Mouse (Mus musculus) erythroblast, embryonic 14.5 days (primary cell): Measurements from ENCODE around the gene Mpig6b. TPM values are rescaled to one million over a fixed set of nuclear protein-coding genes. Genes with fewer than 3 reads are reported as not detected.

Experiments
- H3K27me3 ChIP-seq: 2 replicates; pipeline ENCODE4 v1.6.1; 2012; ENCODE audit warnings: inconsistent platforms; ENCODE audit not compliant: control insufficient read depth
- H3K36me3 ChIP-seq: 2 replicates; pipeline ENCODE4 v1.6.1; 2012; ENCODE audit warnings: mild to moderate bottlenecking, inconsistent platforms; ENCODE audit not compliant: control insufficient read depth
- H3K4me1 ChIP-seq: 2 replicates; pipeline ENCODE4 v1.6.1; 2012; ENCODE audit warnings: inconsistent platforms; ENCODE audit not compliant: control insufficient read depth
- H3K4me3 ChIP-seq: replicated peaks from 2 replicates; pipeline ENCODE3; 2012; ENCODE audit warnings: moderate library complexity, mild to moderate bottlenecking, inconsistent platforms
- H3K9me3 ChIP-seq: 2 replicates; pipeline ENCODE4 v1.6.1; 2012; ENCODE audit warnings: low read length, inconsistent platforms, mixed read lengths; ENCODE audit not compliant: control insufficient read depth
- GATA1 ChIP-seq: IDR thresholded peaks from 2 replicates; pipeline ENCODE4 v1.6.1; 2012; ENCODE audit warnings: low read length, inconsistent platforms, mixed read lengths
- TAL1 ChIP-seq: IDR thresholded peaks from 3 replicates; pipeline ENCODE4 v1.6.1; 2012; ENCODE audit warnings: low read length, inconsistent platforms, mixed read lengths
- polyA plus RNA-seq: library from polyadenylated mRNA; stranded (reverse); fragments of >175 nt; gene quantifications from 2 replicates; pipeline ENCODE4 v1.2.3, GENCODE M21; 2012

The Mpig6b gene
- polyA plus RNA-seq, 1 experiment: 0.05 TPM

DNA sequence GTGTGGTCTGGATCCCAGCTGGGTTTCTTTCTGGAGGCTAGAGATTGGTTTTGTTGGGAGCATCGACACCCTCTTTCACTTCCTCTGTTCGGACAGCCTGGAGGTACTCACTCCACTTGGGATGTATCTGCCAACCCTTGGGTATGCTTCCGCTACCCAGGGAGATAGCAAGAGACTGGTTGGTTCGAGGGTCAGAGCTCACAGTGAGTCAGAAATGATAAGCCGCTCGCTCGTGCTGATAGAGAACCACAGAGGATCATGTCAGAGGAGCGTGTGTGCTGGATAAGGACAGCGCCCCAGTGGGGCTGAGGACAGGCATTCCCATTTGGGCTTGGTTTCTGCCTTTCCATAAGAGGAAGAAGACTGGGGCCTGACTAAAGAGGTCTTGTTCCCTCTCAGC is 13.8 kb upstream of the Mpig6b start:
- TF ChIP-seq TAL1 (no peak), GATA1 (peak; percentile 67)
- Histone ChIP-seq H3K36me3 (no peaks in the 10 kb centered on the region), H3K27me3 (peaks cover 30% of the 10 kb centered on the region), H3K9me3 (peaks cover 2% of the 10 kb centered on the region), H3K4me1 (peaks cover 50% of the 10 kb centered on the region), H3K4me3 (peak overlapping the region; percentile 59)

DNA sequence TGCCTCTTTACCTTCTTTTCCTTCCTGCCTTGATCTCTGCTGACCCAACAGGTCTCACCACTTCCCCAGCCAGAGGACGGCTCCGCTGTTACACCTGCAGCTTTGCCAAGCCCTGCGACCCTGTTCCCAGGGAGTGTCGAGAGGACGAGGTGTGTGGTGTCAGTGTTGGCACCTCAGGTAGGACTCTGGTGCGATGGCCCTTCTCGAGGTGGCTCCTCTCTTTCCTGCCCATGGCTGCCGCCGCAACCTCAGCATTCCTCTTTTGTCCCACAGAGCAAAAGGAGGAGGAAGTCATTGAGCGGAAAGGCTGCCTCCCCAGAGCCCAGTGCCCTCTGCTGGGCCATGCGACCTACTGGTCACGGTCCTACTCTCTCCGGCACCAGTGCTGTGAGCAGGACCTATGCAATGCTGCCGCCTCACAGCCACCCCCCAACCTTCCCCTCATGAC is 11.8 kb upstream of the Mpig6b start, which contains the start of gene Ly6g6d:
TSS of gene Ly6g6d (minus strand) at position 280 of the 448 bp plus-strand sequence.
- TF ChIP-seq GATA1 (no peak), TAL1 (no peak)
- Histone ChIP-seq H3K4me1 (peaks cover 47% of the 10 kb centered on the region), H3K36me3 (no peaks in the 10 kb centered on the region), H3K27me3 (peaks cover 35% of the 10 kb centered on the region), H3K4me3 (no peak within 1 kb of the TSS), H3K9me3 (peaks cover 2% of the 10 kb centered on the region)

DNA sequence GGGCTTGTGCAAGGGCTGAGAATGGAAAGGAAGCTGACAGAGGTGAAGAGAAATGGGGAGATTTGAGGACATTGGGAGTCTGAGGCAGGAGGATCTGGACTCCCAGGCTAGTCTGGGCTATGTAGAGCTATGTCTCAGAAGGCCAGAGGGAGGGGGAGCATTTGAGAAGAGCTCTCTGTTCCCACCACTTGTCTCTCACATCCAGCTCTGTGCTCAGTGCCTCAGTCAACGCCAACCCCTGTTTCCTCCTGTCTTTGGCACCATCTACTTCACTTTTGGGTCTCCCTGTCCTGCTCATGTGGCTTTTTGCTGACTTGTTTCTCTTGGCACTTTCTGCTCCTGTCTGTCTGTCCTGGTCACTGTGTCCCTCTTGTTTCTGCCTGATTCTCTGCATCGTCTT is 11.3 kb upstream of the Mpig6b start:
- TF ChIP-seq GATA1 (no peak), TAL1 (no peak)
- H3K4me3 ChIP-seq: no peak overlapping the region
- H3K36me3 ChIP-seq: no peaks in the 10 kb centered on the region
- H3K27me3 ChIP-seq: peaks cover 35% of the 10 kb centered on the region
- H3K9me3 ChIP-seq: peaks cover 2% of the 10 kb centered on the region
- H3K4me1 ChIP-seq: peaks cover 47% of the 10 kb centered on the region

DNA sequence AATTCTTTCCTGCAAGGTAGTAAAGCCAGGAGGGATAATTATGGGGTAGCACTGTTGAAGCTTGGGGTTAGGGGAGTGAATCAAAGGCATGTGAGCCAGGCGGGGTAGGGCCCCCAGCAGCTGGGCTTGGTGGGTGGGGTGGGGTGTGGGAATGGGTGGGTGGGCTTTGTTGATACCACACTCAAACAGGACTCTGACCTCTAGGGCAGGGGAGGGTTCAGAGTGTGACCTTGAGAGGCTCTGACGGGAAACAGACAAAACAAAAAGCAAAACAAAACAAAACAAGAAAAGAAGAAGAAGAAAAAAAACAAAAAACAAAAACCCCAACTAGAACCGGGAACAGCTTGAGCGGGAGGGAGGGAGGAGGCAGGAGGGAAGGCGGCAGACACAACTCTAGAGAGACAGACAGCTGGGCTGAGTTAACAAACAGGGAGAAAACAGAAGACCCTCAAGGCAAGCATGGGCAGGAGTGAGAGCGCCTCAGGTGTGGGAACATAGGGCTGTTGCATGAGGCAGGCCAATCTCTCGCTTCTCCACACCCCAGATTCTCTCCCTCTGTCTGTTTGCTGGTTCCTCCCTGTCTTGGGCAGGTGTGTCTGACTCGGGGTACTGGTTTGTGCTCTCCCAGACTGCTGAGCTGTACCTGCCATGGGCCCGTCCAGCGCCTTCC is 10.7 kb upstream of the Mpig6b start, which contains the start of gene Ly6g6e:
TSS of gene Ly6g6e (plus strand) at position 396 of the 670 bp plus-strand sequence.
- Histone ChIP-seq H3K9me3 (peaks cover 2% of the 10 kb centered on the region), H3K36me3 (no peaks in the 10 kb centered on the region), H3K27me3 (peaks cover 40% of the 10 kb centered on the region), H3K4me3 (no peak within 1 kb of the TSS), H3K4me1 (peaks cover 47% of the 10 kb centered on the region)
- TF ChIP-seq GATA1 (no peak), TAL1 (no peak)

DNA sequence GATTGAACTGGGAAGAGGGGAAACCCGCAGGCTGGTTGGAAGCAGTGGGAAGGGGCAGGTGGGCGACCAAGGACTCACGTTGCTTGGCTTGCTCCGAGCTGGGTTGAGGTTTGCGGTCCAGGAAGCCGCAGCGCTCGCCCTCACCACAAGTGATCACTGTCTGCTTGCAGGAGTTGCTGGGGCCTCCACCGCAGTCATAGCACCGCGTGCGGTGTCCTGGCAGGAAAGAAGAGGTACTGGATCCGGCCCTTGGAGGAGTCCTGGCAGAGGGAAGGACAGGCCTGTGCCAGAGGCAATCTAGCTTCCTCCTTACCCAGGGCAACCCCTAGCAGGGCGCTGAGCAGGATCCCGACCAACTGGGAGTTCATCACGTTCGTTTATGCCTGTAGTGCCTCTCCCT is 8.1 kb upstream of the Mpig6b start:
- Histone ChIP-seq H3K36me3 (no peaks in the 10 kb centered on the region), H3K9me3 (peaks cover 2% of the 10 kb centered on the region), H3K4me1 (peaks cover 30% of the 10 kb centered on the region), H3K4me3 (no peak overlapping the region), H3K27me3 (peaks cover 56% of the 10 kb centered on the region)
- TF ChIP-seq GATA1 (no peak), TAL1 (no peak)

DNA sequence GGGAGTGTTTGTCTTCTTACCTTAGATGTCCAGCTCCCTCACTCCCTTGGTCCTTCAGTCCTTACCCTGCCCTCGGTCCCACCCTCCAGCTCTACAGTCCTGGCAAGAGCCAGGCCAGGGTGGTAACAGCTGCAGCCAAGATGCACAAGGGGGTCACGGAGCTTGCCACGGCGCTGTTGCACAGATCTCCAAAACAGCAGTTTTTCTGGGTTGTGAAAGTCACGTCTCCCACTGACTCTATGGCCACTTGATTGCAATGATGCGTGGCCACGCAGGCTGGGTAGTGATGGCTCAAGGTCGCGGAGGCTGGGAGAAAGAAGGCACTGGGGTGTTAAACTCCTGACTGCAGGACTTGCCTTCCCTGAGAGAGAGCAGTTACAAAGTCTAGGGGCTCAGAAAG is 5.5 kb upstream of the Mpig6b start:
- peaks cover 15% of the 10 kb centered on the region for H3K4me1 ChIP-seq
- peaks cover 2% of the 10 kb centered on the region for H3K9me3 ChIP-seq
- H3K36me3 ChIP-seq: no peaks in the 10 kb centered on the region
- no peak overlapping the region for H3K4me3 ChIP-seq
- TF ChIP-seq TAL1: no peak
- TF ChIP-seq GATA1: no peak
- H3K27me3 ChIP-seq: peaks cover 64% of the 10 kb centered on the region

DNA sequence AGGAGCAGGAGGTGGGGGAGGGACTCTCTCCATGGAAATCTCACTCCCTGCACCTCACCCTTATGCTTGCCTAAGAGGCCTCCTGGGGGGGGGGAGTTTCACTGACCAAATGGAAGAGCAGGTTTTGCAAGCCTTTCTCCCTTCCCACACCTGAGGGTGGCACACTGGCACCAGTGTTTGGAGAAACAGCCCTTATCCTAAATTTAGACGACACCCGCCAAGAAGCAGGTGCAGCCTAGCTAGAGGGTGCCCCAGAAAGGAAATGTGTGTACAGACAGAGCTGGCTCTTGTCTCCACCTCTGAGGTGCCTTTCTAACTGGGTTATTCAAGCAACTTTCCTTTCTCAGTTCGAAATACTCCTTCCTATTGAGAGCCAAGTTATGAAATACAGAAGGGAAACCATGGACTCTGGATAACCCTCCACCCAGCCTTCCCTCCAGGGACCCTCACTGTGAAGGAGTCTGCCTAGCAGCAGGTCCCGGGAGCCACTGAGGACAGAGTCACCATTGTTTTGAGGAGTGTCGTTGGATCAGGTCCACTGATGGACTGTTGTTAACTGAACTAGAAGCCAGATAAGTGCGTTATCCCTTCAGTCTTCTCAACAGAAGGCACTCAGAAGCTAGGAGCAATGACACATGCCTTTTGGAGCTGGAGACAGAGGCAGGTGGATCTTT is 4.7 kb upstream of the Mpig6b start:
- H3K4me1 ChIP-seq: peaks cover 20% of the 10 kb centered on the region
- H3K4me3 ChIP-seq: no peak overlapping the region
- TF ChIP-seq GATA1 (no peak), TAL1 (no peak)
- no peaks in the 10 kb centered on the region for H3K36me3 ChIP-seq
- peaks cover 2% of the 10 kb centered on the region for H3K9me3 ChIP-seq
- peaks cover 66% of the 10 kb centered on the region for H3K27me3 ChIP-seq

DNA sequence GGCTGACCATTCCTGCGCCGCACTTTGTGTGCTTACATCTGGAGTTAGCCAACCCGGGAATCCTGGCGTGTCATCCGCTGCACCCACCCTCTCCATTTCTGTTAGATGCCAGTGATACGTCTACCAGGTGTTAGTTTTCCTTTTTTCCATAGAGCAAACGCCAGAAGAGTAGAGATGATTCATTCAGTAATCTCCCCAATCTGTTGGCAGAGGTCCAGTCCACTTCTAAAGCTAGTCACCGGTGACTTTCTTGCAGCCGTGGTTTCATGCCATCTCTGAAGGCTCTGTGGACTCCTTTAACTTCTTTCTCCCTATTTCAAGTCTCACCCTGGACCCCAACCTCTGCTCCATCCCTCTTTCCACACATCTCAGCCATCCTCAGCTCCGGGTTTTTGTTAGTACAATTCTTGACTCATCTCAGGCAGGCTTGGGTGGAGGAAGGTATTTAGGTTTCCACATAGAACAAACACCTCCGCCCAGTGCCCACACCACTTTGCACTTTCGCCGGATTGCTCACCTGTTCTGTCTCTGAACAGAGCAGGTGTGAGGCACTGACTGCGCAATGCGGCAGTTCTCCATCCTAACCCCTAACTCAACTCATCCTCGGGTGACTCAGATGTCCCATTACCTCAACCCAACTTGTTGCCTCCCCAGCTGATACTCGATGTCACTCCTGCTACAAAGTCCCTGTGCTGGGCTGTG is 2.4 kb upstream of the Mpig6b start:
- peaks cover 78% of the 10 kb centered on the region for H3K27me3 ChIP-seq

More for the DNA sequence above, 2.4 kb upstream of the Mpig6b start:
- TF ChIP-seq GATA1: no peak
- no peak for TF ChIP-seq TAL1
- no peaks in the 10 kb centered on the region; the same call in 1 of the 2 replicates for H3K9me3 ChIP-seq
- H3K36me3 ChIP-seq: no peaks in the 10 kb centered on the region
- no peak overlapping the region for H3K4me3 ChIP-seq
- H3K4me1 ChIP-seq: peaks cover 28% of the 10 kb centered on the region
